ENCODE assay signal across 29 mouse cellular contexts in genomic region chr16:4100374-4100773, GRCm38 (mm10). TPM values are rescaled to one million over a fixed set of nuclear protein-coding genes. Genes with fewer than 3 reads are reported as not detected.
DNase-seq lines count a peak whose midpoint lies in the region; ATAC-seq lines count a peak whose summit lies in the region.
"Had no signal": no experiment of that assay in that cellular context is flagged by ENCODE, and none has a peak within 500 bp of the region (broad histone marks: within the 10 kb centered on the region; RNA-seq: fewer than 3 reads in every experiment).

No protein-coding gene starts in this region.

- H3K4me2 ChIP-seq in heart, embryonic 11.5 days, result no peak overlapping the region
- H3K4me2 ChIP-seq in intestine, embryonic 15.5 days (replicated peaks), result no peak overlapping the region
- no peak overlapping the region for H3K4me2 ChIP-seq in liver, embryonic 13.5 days
- no peak overlapping the region for H3K4me2 ChIP-seq in liver, embryonic 16.5 days (ENCODE audit: low read depth, low read length)
- H3K4me2 ChIP-seq: embryonic facial prominence, embryonic 13.5 days; forebrain, embryonic 13.5 days; heart, embryonic 12.5 days; heart, embryonic 15.5 days; hindbrain, embryonic 13.5 days had no signal

- H3K4me3 ChIP-seq in heart, embryonic 11.5 days (ENCODE audit: low read depth, low read length), result no peak overlapping the region
- no peak overlapping the region for H3K4me3 ChIP-seq in intestine, embryonic 15.5 days (replicated peaks)
- H3K4me3 ChIP-seq in liver, embryonic 13.5 days (replicated peaks), result no peak overlapping the region
- H3K4me3 ChIP-seq in liver, embryonic 16.5 days (ENCODE audit: low read depth, low read length), result no peak overlapping the region
- H3K4me3 ChIP-seq: embryonic facial prominence, embryonic 10.5 days; embryonic facial prominence, embryonic 13.5 days; erythroblast, embryonic 14.5 days; forebrain, embryonic 13.5 days; heart, embryonic 12.5 days; heart, embryonic 15.5 days; hindbrain, embryonic 10.5 days; hindbrain, embryonic 13.5 days had no signal

- peaks cover 12% of the 10 kb centered on the region for H3K36me3 ChIP-seq in heart, embryonic 11.5 days (ENCODE audit: control insufficient read depth, insufficient read depth, low read length)
- peaks cover 20% of the 10 kb centered on the region for H3K36me3 ChIP-seq in intestine, embryonic 15.5 days
- peaks cover 47% of the 10 kb centered on the region for H3K36me3 ChIP-seq in liver, embryonic 13.5 days
- peaks cover 3% of the 10 kb centered on the region; the same call in 1 of the 2 replicates for H3K36me3 ChIP-seq in liver, embryonic 16.5 days (ENCODE audit: control insufficient read depth, insufficient read depth)

- H3K27me3 ChIP-seq in heart, embryonic 11.5 days (ENCODE audit: control insufficient read depth, insufficient read depth, low read length), result no peaks in the 10 kb centered on the region
- no peaks in the 10 kb centered on the region for H3K27me3 ChIP-seq in intestine, embryonic 15.5 days (replicated peaks)
- no peaks in the 10 kb centered on the region for H3K27me3 ChIP-seq in liver, embryonic 13.5 days
- no peaks in the 10 kb centered on the region for H3K27me3 ChIP-seq in liver, embryonic 16.5 days (ENCODE audit: control insufficient read depth, insufficient read depth, low read depth, low read length)
- H3K27me3 ChIP-seq: embryonic facial prominence, embryonic 13.5 days; forebrain, embryonic 13.5 days; heart, embryonic 12.5 days; heart, embryonic 15.5 days; hindbrain, embryonic 13.5 days had no signal

- no peak overlapping the region for H3K9ac ChIP-seq in heart, embryonic 11.5 days (ENCODE audit: low read depth, low read length)
- H3K9ac ChIP-seq in intestine, embryonic 15.5 days, result no peak overlapping the region
- no peak overlapping the region for H3K9ac ChIP-seq in liver, embryonic 13.5 days
- H3K9ac ChIP-seq in liver, embryonic 16.5 days (ENCODE audit: low read depth, low read length), result no peak overlapping the region
- H3K9ac ChIP-seq: embryonic facial prominence, embryonic 13.5 days; forebrain, embryonic 13.5 days; heart, embryonic 12.5 days; heart, embryonic 15.5 days; hindbrain, embryonic 13.5 days had no signal

- intact Hi-C loops in left cerebral cortex, postnatal 10 days (cut with DNase I), result no loop called here

- no peak for ATAC-seq in heart, embryonic 11.5 days (replicated peaks; ENCODE audit: insufficient number of reproducible peaks, low FRiP score, low TSS enrichment)
- peak; percentile 89 for ATAC-seq in intestine, embryonic 15.5 days
- ATAC-seq in liver, embryonic 13.5 days (ENCODE audit: low read depth), result peak; percentile 67
- peak; percentile 81 for ATAC-seq in liver, embryonic 16.5 days (ENCODE audit: low read depth)
- ATAC-seq: activated CD4-positive, CD25-positive, alpha-beta regulatory T cell, adult 4 months; forebrain, embryonic 13.5 days; forebrain, embryonic 16.5 days; hindbrain, embryonic 16.5 days had no signal

- H3K4me1 ChIP-seq in heart, embryonic 11.5 days (ENCODE audit: control insufficient read depth, insufficient read depth, low read length), result no peaks in the 10 kb centered on the region
- H3K4me1 ChIP-seq in intestine, embryonic 15.5 days (replicated peaks), result no peaks in the 10 kb centered on the region
- H3K4me1 ChIP-seq in liver, embryonic 13.5 days (replicated peaks), result peaks cover 9% of the 10 kb centered on the region
- H3K4me1 ChIP-seq in liver, embryonic 16.5 days (ENCODE audit: control insufficient read depth, low read depth, low read length), result no peaks in the 10 kb centered on the region; the same call in 1 of the 2 replicates
- H3K4me1 ChIP-seq: embryonic facial prominence, embryonic 10.5 days; embryonic facial prominence, embryonic 13.5 days; forebrain, embryonic 13.5 days; heart, embryonic 12.5 days; heart, embryonic 15.5 days; hindbrain, embryonic 10.5 days; hindbrain, embryonic 13.5 days had no signal

- H3K9me3 ChIP-seq in heart, embryonic 11.5 days (replicated peaks; ENCODE audit: control insufficient read depth, low read length), result no peaks in the 10 kb centered on the region
- no peaks in the 10 kb centered on the region for H3K9me3 ChIP-seq in intestine, embryonic 15.5 days
- H3K9me3 ChIP-seq in liver, embryonic 13.5 days (replicated peaks), result no peaks in the 10 kb centered on the region
- H3K9me3 ChIP-seq in liver, embryonic 16.5 days (replicated peaks; ENCODE audit: control insufficient read depth, low read length), result no peaks in the 10 kb centered on the region
- H3K9me3 ChIP-seq: embryonic facial prominence, embryonic 10.5 days; embryonic facial prominence, embryonic 13.5 days; forebrain, embryonic 13.5 days; heart, embryonic 12.5 days; heart, embryonic 15.5 days; hindbrain, embryonic 10.5 days; hindbrain, embryonic 13.5 days had no signal

- DNase-seq in heart, adult 11 months, result peak; percentile 17
- no peak for DNase-seq in liver, embryonic 13.5 days
- no peak for DNase-seq in left cerebral cortex, postnatal 10 days (ENCODE audit: extremely low spot score in 1 of 2, low spot score in 2 of 2)
- no peak for DNase-seq in thymus, postnatal 0 days (ENCODE audit: low spot score)
- DNase-seq in cerebellum, adult 11 months, result no peak
- DNase-seq: adrenal gland, adult 8-10 months; adrenal gland, postnatal 25 days; cerebellum, adult 2 months; cerebellum, postnatal 10 days; cerebellum, postnatal 36 days; embryo, embryonic 11 days; gastrocnemius, postnatal 10 days; gastrocnemius, postnatal 36 days; heart, postnatal 10 days; heart, postnatal 36 days had no signal

- H3K27ac ChIP-seq in heart, embryonic 11.5 days (ENCODE audit: low read depth, low read length), result no peak overlapping the region
- H3K27ac ChIP-seq in intestine, embryonic 15.5 days, result no peak overlapping the region
- H3K27ac ChIP-seq in liver, embryonic 13.5 days, result no peak overlapping the region
- no peak overlapping the region; the same call in 1 of the 2 replicates for H3K27ac ChIP-seq in liver, embryonic 16.5 days (ENCODE audit: low read length)
- H3K27ac ChIP-seq: embryonic facial prominence, embryonic 10.5 days; embryonic facial prominence, embryonic 13.5 days; forebrain, embryonic 13.5 days; heart, embryonic 15.5 days; hindbrain, embryonic 10.5 days; hindbrain, embryonic 13.5 days had no signal

- 78% methylated on average over 2 of the region's 2 CpGs for WGBS in heart, embryonic 11.5 days (ENCODE audit: insufficient replicate concordance)
- 73% methylated on average over 2 of the region's 2 CpGs for WGBS in intestine, embryonic 15.5 days
- 65% methylated on average over 2 of the region's 2 CpGs for WGBS in liver, embryonic 13.5 days (ENCODE audit: insufficient replicate concordance)
- 55% methylated on average over 2 of the region's 2 CpGs for whole genome bisulfite sequencing in liver, embryonic 16.5 days (ENCODE audit: insufficient replicate concordance)

RNA-seq across cellular contexts. Expression of gene Trap1, which starts 22.7 kb away (rescaled TPM):
- 108 TPM in 2 replicates for polyA plus RNA-seq in heart, embryonic 11.5 days (2014; fragmentation: Nextera tagmentation; extraction: Ambion mirVana)
- polyA plus RNA-seq in intestine, embryonic 15.5 days (2015; fragmentation: Nextera tagmentation; extraction: Ambion mirVana), result 115 and 116 TPM in 2 replicates
- polyA plus RNA-seq in liver, embryonic 13.5 days (2015; fragmentation: Nextera tagmentation; extraction: Ambion mirVana), result 85.0 and 97.2 TPM in 2 replicates
- 80.2 and 82.8 TPM in 2 replicates for polyA plus RNA-seq in liver, embryonic 16.5 days (2015; fragmentation: Nextera tagmentation; extraction: Ambion mirVana)
- 10 to 100 TPM; 66.8 to 68.2 TPM for total RNA-seq in left cerebral cortex, postnatal 10 days (2021)
- polyA plus RNA-seq in thymus, postnatal 0 days (2015; fragmentation: Nextera tagmentation; extraction: Ambion mirVana), result 82.8 and 94.5 TPM in 2 replicates
